Mouse (Mus musculus) liver, embryonic 16.5 days (tissue): ENCODE results near the gene Il20. TPM values are rescaled to one million over a fixed set of nuclear protein-coding genes. Genes with fewer than 3 reads are reported as not detected.

ENCODE experiments used
- ATAC-seq: fragments of 200-750 bp; cut with Nextera tagmentation; 2 replicates; pipeline ENCODE4 v1.8.0; 2017; ENCODE audit warnings: low read depth, mild to moderate bottlenecking, moderate number of reproducible peaks, moderate library complexity
- H3K27ac ChIP-seq: fragments of 300-500 bp; sonication (generic); 2 replicates; pipeline ENCODE4 v1.5.1; 2014; ENCODE audit warnings: mild to moderate bottlenecking, low read length
- H3K27me3 ChIP-seq: fragments of 300-500 bp; sonication (generic); 2 replicates; pipeline ENCODE4 v1.6.1; 2014; ENCODE audit warnings: low read depth, low read length, mixed read lengths; ENCODE audit not compliant: control insufficient read depth, insufficient read depth
- H3K36me3 ChIP-seq: fragments of 300-500 bp; sonication (generic); 2 replicates; pipeline ENCODE4 v1.6.1; 2014; ENCODE audit warnings: mild to moderate bottlenecking; ENCODE audit not compliant: control insufficient read depth, insufficient read depth
- H3K4me1 ChIP-seq: fragments of 300-500 bp; sonication (generic); 2 replicates; pipeline ENCODE4 v1.6.1; 2014; ENCODE audit warnings: low read depth, low read length, mixed read lengths; ENCODE audit not compliant: control insufficient read depth
- H3K4me2 ChIP-seq: fragments of 300-500 bp; sonication (generic); 2 replicates; pipeline ENCODE4 v1.6.1; 2014; ENCODE audit warnings: low read depth, low read length, mixed read lengths
- H3K4me3 ChIP-seq: fragments of 300-500 bp; sonication (generic); 2 replicates; pipeline ENCODE4 v1.5.1; 2014; ENCODE audit warnings: low read depth, mild to moderate bottlenecking, low read length
- H3K9ac ChIP-seq: fragments of 300-500 bp; sonication (generic); 2 replicates; pipeline ENCODE4 v1.6.1; 2014; ENCODE audit warnings: low read depth, low read length
- H3K9me3 ChIP-seq: fragments of 300-500 bp; sonication (generic); replicated peaks from 2 replicates; pipeline ENCODE4 v1.6.1; 2016; ENCODE audit warnings: low read length; ENCODE audit not compliant: control insufficient read depth
- WGBS: fragments of 180-500 bp; shearing (Covaris S2); extraction: QIAGEN DNeasy Blood & Tissue Kit; methylation state at CpG from one replicate; pipeline ENCODE4 v1.1.7; 2014; ENCODE audit not compliant: insufficient replicate concordance; 5-methylcytosine and 5-hydroxymethylcytosine counted together
- polyA plus RNA-seq: library from polyadenylated mRNA; unstranded; fragments of >200 nt; fragmentation: Nextera tagmentation; extraction: Ambion mirVana; gene quantifications from 2 replicates; pipeline ENCODE4 v1.2.1, GENCODE M21; 2015

The Il20 gene
- polyA plus RNA-seq, 1 experiment from 2014 or later, result not detected

- no peak overlapping the region for H3K4me2 ChIP-seq
- no peak overlapping the region for H3K9ac ChIP-seq
- no peak for ATAC-seq
- H3K4me1 ChIP-seq, result no peaks in the 10 kb centered on the region
- H3K36me3 ChIP-seq, result no peaks in the 10 kb centered on the region
- H3K9me3 ChIP-seq, result no peaks in the 10 kb centered on the region
- no peak overlapping the region for H3K4me3 ChIP-seq
- WGBS, result 53% methylated on average over 7 of the region's 7 CpGs
- no peak overlapping the region for H3K27ac ChIP-seq
- H3K27me3 ChIP-seq, result no peaks in the 10 kb centered on the region
These were observed 8.7 kb downstream of the Il20 start for GRCm38 (mm10) chr1:130902505-130902904.

GRCm38 (mm10) chr1:130894468-130894867 lies 16.8 kb downstream of the Il20 start:
- H3K4me1 ChIP-seq, result no peaks in the 10 kb centered on the region
- H3K4me2 ChIP-seq, result no peak overlapping the region
- WGBS, result 52% methylated on average over 6 of the region's 6 CpGs
- H3K4me3 ChIP-seq, result no peak overlapping the region
- H3K36me3 ChIP-seq, result no peaks in the 10 kb centered on the region
- H3K9me3 ChIP-seq, result no peaks in the 10 kb centered on the region
- H3K27ac ChIP-seq, result no peak overlapping the region
- H3K27me3 ChIP-seq, result no peaks in the 10 kb centered on the region
- H3K9ac ChIP-seq, result no peak overlapping the region
- no peak for ATAC-seq

- Histone ChIP-seq H3K9ac (no peak overlapping the region), H3K27me3 (no peaks in the 10 kb centered on the region), H3K9me3 (no peaks in the 10 kb centered on the region), H3K4me1 (no peaks in the 10 kb centered on the region), H3K4me2 (no peak overlapping the region), H3K36me3 (no peaks in the 10 kb centered on the region), H3K4me3 (no peak overlapping the region), H3K27ac (no peak overlapping the region)
- WGBS, result 54% methylated on average over 9 of the region's 9 CpGs
- ATAC-seq, result no peak
These were observed 17.8 kb downstream of the Il20 start for GRCm38 (mm10) chr1:130893329-130894040.

- WGBS, result 52% methylated on average over 1 of the region's 1 CpGs
- no peak for ATAC-seq
- no peak overlapping the region for H3K4me2 ChIP-seq
- H3K9ac ChIP-seq, result no peak overlapping the region
- H3K4me3 ChIP-seq, result no peak overlapping the region
- no peaks in the 10 kb centered on the region for H3K36me3 ChIP-seq
- H3K4me1 ChIP-seq, result no peaks in the 10 kb centered on the region
- H3K27me3 ChIP-seq, result no peaks in the 10 kb centered on the region
- H3K9me3 ChIP-seq, result no peaks in the 10 kb centered on the region
- H3K27ac ChIP-seq, result no peak overlapping the region
These were observed 18.8 kb downstream of the Il20 start for GRCm38 (mm10) chr1:130892446-130892845.

- no peaks in the 10 kb centered on the region for H3K9me3 ChIP-seq
- no peak within 1 kb of the TSS for H3K4me3 ChIP-seq
- H3K4me2 ChIP-seq, result no peak within 1 kb of the TSS
- ATAC-seq, result no peak
- H3K36me3 ChIP-seq, result no peaks in the 10 kb centered on the region
- H3K27ac ChIP-seq, result no peak within 1 kb of the TSS
- H3K4me1 ChIP-seq, result no peaks in the 10 kb centered on the region
- no peak within 1 kb of the TSS for H3K9ac ChIP-seq
- no peaks in the 10 kb centered on the region for H3K27me3 ChIP-seq
These were observed 23.9 kb downstream of the Il20 start, which contains the start of gene Il24 for GRCm38 (mm10) chr1:130887354-130887753. Il24 (minus strand) TSS chr1:130887454.

- ATAC-seq, result no peak
- WGBS, result 44% methylated on average over 4 of the region's 4 CpGs
These were observed 28.1 kb downstream of the Il20 start for GRCm38 (mm10) chr1:130883146-130883545.

GRCm38 (mm10) chr1:130879927-130880326 lies 31.3 kb downstream of the Il20 start:
- no peaks in the 10 kb centered on the region for H3K9me3 ChIP-seq
- 71% methylated on average over 7 of the region's 7 CpGs for WGBS

More at GRCm38 (mm10) chr1:130883146-130883545, 28.1 kb downstream of the Il20 start:
- Histone ChIP-seq H3K4me3 (no peak overlapping the region), H3K9ac (no peak overlapping the region), H3K27ac (no peak overlapping the region), H3K27me3 (peaks cover 12% of the 10 kb centered on the region), H3K9me3 (no peaks in the 10 kb centered on the region), H3K4me2 (no peak overlapping the region), H3K36me3 (no peaks in the 10 kb centered on the region), H3K4me1 (no peaks in the 10 kb centered on the region)

GRCm38 (mm10) chr1:130877889-130878614 lies 33.2 kb downstream of the Il20 start:
- Histone ChIP-seq H3K9ac (no peak overlapping the region), H3K36me3 (no peaks in the 10 kb centered on the region), H3K27me3 (peaks cover 21% of the 10 kb centered on the region), H3K9me3 (no peaks in the 10 kb centered on the region), H3K4me1 (no peaks in the 10 kb centered on the region), H3K4me2 (peak overlapping the region; percentile 56), H3K27ac (no peak overlapping the region), H3K4me3 (peak overlapping the region; percentile 38)
- 2% methylated on average over 43 of the region's 43 CpGs for WGBS
- ATAC-seq, result no peak

More at GRCm38 (mm10) chr1:130879927-130880326, 31.3 kb downstream of the Il20 start:
- no peaks in the 10 kb centered on the region for H3K36me3 ChIP-seq
- no peak for ATAC-seq
- no peaks in the 10 kb centered on the region for H3K4me1 ChIP-seq
- peaks cover 21% of the 10 kb centered on the region for H3K27me3 ChIP-seq
- no peak overlapping the region for H3K9ac ChIP-seq
- no peak overlapping the region for H3K4me3 ChIP-seq
- no peak overlapping the region for H3K4me2 ChIP-seq
- no peak overlapping the region for H3K27ac ChIP-seq

GRCm38 (mm10) chr1:130876931-130877509 lies 34.2 kb downstream of the Il20 start:
- Histone ChIP-seq H3K4me1 (no peaks in the 10 kb centered on the region), H3K36me3 (no peaks in the 10 kb centered on the region), H3K9ac (no peak overlapping the region), H3K27me3 (peaks cover 21% of the 10 kb centered on the region), H3K27ac (no peak overlapping the region), H3K4me2 (no peak overlapping the region), H3K9me3 (no peaks in the 10 kb centered on the region), H3K4me3 (no peak overlapping the region)
- no peak for ATAC-seq
- 16% methylated on average over 3 of the region's 3 CpGs for WGBS
